Mouse (Mus musculus): ENCODE measurements at regions not wholly inside any gene's neighbourhood (a gene's known extent, or its start where the extent isn't known, plus 50 kb on each side); places are given as distances from the start of the nearest gene placed in this dataset.

DNA sequence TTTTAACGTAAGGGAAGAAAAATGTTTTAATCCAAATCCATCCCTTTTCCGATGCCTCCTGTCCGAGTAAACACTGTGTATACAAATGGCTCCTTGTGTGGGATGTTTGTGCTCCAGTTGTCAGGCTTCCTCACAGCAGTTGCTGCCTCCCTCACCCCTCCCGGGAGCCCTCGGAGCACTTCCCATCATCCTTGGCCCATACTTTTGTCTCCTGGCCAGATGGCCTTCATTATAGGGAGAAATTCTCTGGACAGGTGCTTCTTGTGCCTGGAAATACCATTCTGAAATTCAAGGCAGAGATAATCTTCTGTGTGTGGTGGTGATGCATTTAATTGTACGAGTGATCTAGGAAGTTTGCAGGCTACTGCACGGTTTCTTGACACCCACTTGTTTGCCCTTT is 359.5 kb downstream of the Adgrl2 start:
- H3K9ac ChIP-seq (replicated peaks; ENCODE audit: low read depth, low read length) = no peak overlapping the region
- no peak overlapping the region for H3K4me3 ChIP-seq (ENCODE audit: low read depth, low read length)
- 79% methylated on average over 7 of the region's 7 CpGs for WGBS
- no peak overlapping the region for H3K27ac ChIP-seq (ENCODE audit: low read depth)
- H3K36me3 ChIP-seq (replicated peaks; ENCODE audit: control insufficient read depth, insufficient read depth, low read length) = no peaks in the 10 kb centered on the region
- ATAC-seq (ENCODE audit: insufficient read depth, low read depth) (no peak), DNase-seq (ENCODE audit: low spot score) (no peak)
- peaks cover 19% of the 10 kb centered on the region for H3K4me1 ChIP-seq (ENCODE audit: control insufficient read depth, insufficient read depth)
- TF ChIP-seq EP300 (IDR thresholded peaks at IDR 0.05; ENCODE audit: low read depth) (no peak), CTCF (IDR thresholded peaks at IDR 0.05; ENCODE audit: low read depth) (no peak)
- H3K4me2 ChIP-seq (ENCODE audit: low read depth, low read length) = no peak overlapping the region
- no peaks in the 10 kb centered on the region for H3K9me3 ChIP-seq (replicated peaks; ENCODE audit: control insufficient read depth, low read length)
- H3K27me3 ChIP-seq (ENCODE audit: control insufficient read depth, insufficient read depth, low read length) = no peaks in the 10 kb centered on the region

GRCm38 (mm10) chr3:148614971-148615671 is 375.2 kb downstream of the Adgrl2 start:
- no peaks in the 10 kb centered on the region for H3K27me3 ChIP-seq (ENCODE audit: control insufficient read depth, insufficient read depth, low read length)
- DNase-seq (ENCODE audit: low spot score) (no peak), ATAC-seq (ENCODE audit: insufficient read depth, low read depth) (no peak)
- no peaks in the 10 kb centered on the region for H3K36me3 ChIP-seq (replicated peaks; ENCODE audit: control insufficient read depth, insufficient read depth, low read length)
- no peak overlapping the region for H3K4me2 ChIP-seq (ENCODE audit: low read depth, low read length)
- no peaks in the 10 kb centered on the region for H3K4me1 ChIP-seq (ENCODE audit: control insufficient read depth, insufficient read depth)
- H3K9me3 ChIP-seq (replicated peaks; ENCODE audit: control insufficient read depth, low read length) = peaks cover 4% of the 10 kb centered on the region; the same call in 1 of the 2 replicates
- no peak overlapping the region for H3K9ac ChIP-seq (replicated peaks; ENCODE audit: low read depth, low read length)
- TF ChIP-seq CTCF (IDR thresholded peaks at IDR 0.05; ENCODE audit: low read depth) = no peak
- no peak for TF ChIP-seq EP300 (IDR thresholded peaks at IDR 0.05; ENCODE audit: low read depth)
- no peak overlapping the region for H3K4me3 ChIP-seq (ENCODE audit: low read depth, low read length)
- no peak overlapping the region for H3K27ac ChIP-seq (ENCODE audit: low read depth)
- WGBS = 80% methylated on average over 9 of the region's 9 CpGs

- Histone ChIP-seq H3K27ac (ENCODE audit: low read depth) (no peak overlapping the region), H3K9me3 (replicated peaks; ENCODE audit: control insufficient read depth, low read length) (peaks cover 4% of the 10 kb centered on the region; the same call in 1 of the 2 replicates), H3K9ac (replicated peaks; ENCODE audit: low read depth, low read length) (no peak overlapping the region), H3K4me2 (ENCODE audit: low read depth, low read length) (no peak overlapping the region), H3K4me3 (ENCODE audit: low read depth, low read length) (no peak overlapping the region), H3K36me3 (replicated peaks; ENCODE audit: control insufficient read depth, insufficient read depth, low read length) (no peaks in the 10 kb centered on the region), H3K27me3 (ENCODE audit: control insufficient read depth, insufficient read depth, low read length) (no peaks in the 10 kb centered on the region), H3K4me1 (ENCODE audit: control insufficient read depth, insufficient read depth) (no peaks in the 10 kb centered on the region)
- no peak for DNase-seq (ENCODE audit: low spot score)
- ATAC-seq (ENCODE audit: insufficient read depth, low read depth) = no peak
- 67% methylated on average over 3 of the region's 3 CpGs for WGBS
- no peak for TF ChIP-seq CTCF (IDR thresholded peaks at IDR 0.05; ENCODE audit: low read depth)
- TF ChIP-seq EP300 (IDR thresholded peaks at IDR 0.05; ENCODE audit: low read depth) = no peak
Observed at GRCm38 (mm10) chr3:148613443-148613842, 376.9 kb downstream of the Adgrl2 start.

DNA sequence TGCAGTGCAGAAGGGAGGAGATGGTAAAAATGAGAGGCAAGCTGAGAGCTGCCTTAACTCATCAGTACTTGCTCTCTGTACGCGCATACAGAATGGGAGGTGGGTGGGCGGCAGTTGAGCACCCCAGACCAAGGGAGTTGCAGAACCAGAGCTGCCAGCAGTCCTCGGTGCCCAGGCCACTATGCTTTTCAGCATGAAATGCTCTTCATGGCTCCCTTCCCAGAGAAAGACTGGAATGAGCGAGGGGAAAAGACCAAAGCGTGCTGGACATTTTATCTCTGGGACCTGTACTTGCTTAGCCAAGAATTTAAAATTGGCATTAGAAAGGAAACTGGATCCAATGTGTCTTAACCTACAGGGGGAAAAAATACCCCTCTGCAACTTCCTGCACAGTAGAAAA is 387.1 kb downstream of the Adgrl2 start:
- Histone ChIP-seq H3K4me3 (ENCODE audit: low read depth, low read length) (no peak overlapping the region), H3K9ac (replicated peaks; ENCODE audit: low read depth, low read length) (no peak overlapping the region), H3K36me3 (replicated peaks; ENCODE audit: control insufficient read depth, insufficient read depth, low read length) (no peaks in the 10 kb centered on the region), H3K27me3 (ENCODE audit: control insufficient read depth, insufficient read depth, low read length) (no peaks in the 10 kb centered on the region), H3K4me1 (ENCODE audit: control insufficient read depth, insufficient read depth) (no peaks in the 10 kb centered on the region), H3K4me2 (ENCODE audit: low read depth, low read length) (no peak overlapping the region), H3K27ac (ENCODE audit: low read depth) (peak overlapping the region; percentile 7; the same call in 1 of the 2 replicates), H3K9me3 (replicated peaks; ENCODE audit: control insufficient read depth, low read length) (no peaks in the 10 kb centered on the region)
- no peak for TF ChIP-seq CTCF (IDR thresholded peaks at IDR 0.05; ENCODE audit: low read depth)
- no peak for TF ChIP-seq EP300 (IDR thresholded peaks at IDR 0.05; ENCODE audit: low read depth)
- ATAC-seq (ENCODE audit: insufficient read depth, low read depth) (no peak), DNase-seq (ENCODE audit: low spot score) (peak; percentile 13)
- 54% methylated on average over 6 of the region's 6 CpGs for WGBS

DNA sequence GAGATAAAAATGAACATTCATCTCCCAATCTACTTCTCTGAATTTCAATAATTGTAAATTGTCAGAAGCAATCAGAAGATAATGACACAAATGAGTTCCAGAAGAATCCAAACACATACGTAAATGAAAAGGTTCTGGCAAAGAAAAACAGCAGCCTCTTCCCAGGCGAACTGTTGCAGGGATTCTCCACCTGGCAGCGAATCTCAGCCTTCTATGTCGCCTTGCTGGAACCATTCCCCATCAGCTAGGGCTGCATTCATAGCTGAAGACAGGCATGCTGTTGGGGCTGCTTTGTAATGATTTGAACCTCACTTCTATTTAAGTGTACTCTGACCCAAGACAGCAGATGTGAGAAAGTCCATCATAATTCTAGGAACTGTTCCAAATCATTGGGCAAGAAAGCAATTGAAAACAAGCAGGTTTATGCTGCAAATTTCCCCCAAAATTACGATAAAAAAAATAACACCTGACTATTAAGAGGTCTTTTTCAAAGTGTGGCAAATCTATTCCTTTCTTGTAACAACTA is 387.6 kb downstream of the Adgrl2 start:
- ATAC-seq (ENCODE audit: insufficient read depth, low read depth) (no peak), DNase-seq (ENCODE audit: low spot score) (no peak)
- Histone ChIP-seq H3K9ac (replicated peaks; ENCODE audit: low read depth, low read length) (no peak overlapping the region), H3K27me3 (ENCODE audit: control insufficient read depth, insufficient read depth, low read length) (no peaks in the 10 kb centered on the region), H3K27ac (ENCODE audit: low read depth) (no peak overlapping the region), H3K4me2 (ENCODE audit: low read depth, low read length) (no peak overlapping the region), H3K4me1 (ENCODE audit: control insufficient read depth, insufficient read depth) (no peaks in the 10 kb centered on the region), H3K4me3 (ENCODE audit: low read depth, low read length) (no peak overlapping the region), H3K36me3 (replicated peaks; ENCODE audit: control insufficient read depth, insufficient read depth, low read length) (no peaks in the 10 kb centered on the region), H3K9me3 (replicated peaks; ENCODE audit: control insufficient read depth, low read length) (no peaks in the 10 kb centered on the region)
- TF ChIP-seq EP300 (IDR thresholded peaks at IDR 0.05; ENCODE audit: low read depth) = no peak
- TF ChIP-seq CTCF (IDR thresholded peaks at IDR 0.05; ENCODE audit: low read depth) = no peak
- WGBS = 80% methylated on average over 5 of the region's 5 CpGs

GRCm38 (mm10) chr3:148595561-148595960 is 394.8 kb downstream of the Adgrl2 start:
- WGBS = 86% methylated on average over 4 of the region's 4 CpGs
- TF ChIP-seq EP300 (IDR thresholded peaks at IDR 0.05; ENCODE audit: low read depth) (no peak), CTCF (IDR thresholded peaks at IDR 0.05; ENCODE audit: low read depth) (no peak)
- no peaks in the 10 kb centered on the region for H3K9me3 ChIP-seq (replicated peaks; ENCODE audit: control insufficient read depth, low read length)

More at GRCm38 (mm10) chr3:148595561-148595960, 394.8 kb downstream of the Adgrl2 start:
- DNase-seq (ENCODE audit: low spot score) (no peak), ATAC-seq (ENCODE audit: insufficient read depth, low read depth) (no peak)
- Histone ChIP-seq H3K27me3 (ENCODE audit: control insufficient read depth, insufficient read depth, low read length) (no peaks in the 10 kb centered on the region), H3K4me1 (ENCODE audit: control insufficient read depth, insufficient read depth) (no peaks in the 10 kb centered on the region), H3K4me2 (ENCODE audit: low read depth, low read length) (no peak overlapping the region), H3K36me3 (replicated peaks; ENCODE audit: control insufficient read depth, insufficient read depth, low read length) (no peaks in the 10 kb centered on the region), H3K27ac (ENCODE audit: low read depth) (no peak overlapping the region), H3K9ac (replicated peaks; ENCODE audit: low read depth, low read length) (no peak overlapping the region), H3K4me3 (ENCODE audit: low read depth, low read length) (no peak overlapping the region)

Measured in heart, postnatal 0 days (tissue).